Mouse (Mus musculus) thymus, adult 2 months (tissue): ENCODE data around the gene Gm20388.

Experiments used
- CTCF ChIP-seq: fragments of 200-500 bp; IDR thresholded peaks from 2 replicates; pipeline ENCODE4 v1.5.1; 2012; ENCODE audit warnings: mild to moderate bottlenecking, control low read depth, low read length, moderate library complexity, borderline replicate concordance; ENCODE audit not compliant: control insufficient read depth, poor library complexity, insufficient read depth; ENCODE audit errors: extremely low read depth
- POLR2A ChIP-seq: fragments of 200-500 bp; IDR thresholded peaks from 2 replicates; pipeline ENCODE4 v1.6.1; 2012; ENCODE audit warnings: mild to moderate bottlenecking, low read length, control low read depth, moderate library complexity; ENCODE audit not compliant: control insufficient read depth, poor library complexity, insufficient read depth; ENCODE audit errors: extremely low read depth

- no peak for TF ChIP-seq CTCF
- no peak for TF ChIP-seq POLR2A
Measured at GRCm38 (mm10) chr8:124014751-124015150, 4104.1 kb downstream of the Gm20388 start.
